Mouse (Mus musculus) heart, embryonic 10.5 days (tissue): ENCODE measurements around the gene Ppfibp1. TPM values are rescaled to one million over a fixed set of nuclear protein-coding genes. Genes with fewer than 3 reads are reported as not detected.

ENCODE experiments used
- DNase-seq: peaks from one replicate; pipeline ENCODE4 v3.0.0-alpha.2; 2017; ENCODE audit warnings: low spot score
- H3K27ac ChIP-seq: fragments of 300-500 bp; sonication (generic); 2 replicates; pipeline ENCODE4 v1.5.1; 2016; ENCODE audit warnings: mild to moderate bottlenecking
- H3K27me3 ChIP-seq: fragments of 300-500 bp; sonication (generic); 2 replicates; pipeline ENCODE4 v1.6.1; 2016; ENCODE audit warnings: mild to moderate bottlenecking; ENCODE audit not compliant: poor library complexity, insufficient read depth, severe bottlenecking
- H3K36me3 ChIP-seq: fragments of 300-500 bp; sonication (generic); 2 replicates; pipeline ENCODE4 v1.6.1; 2016; ENCODE audit warnings: mild to moderate bottlenecking, moderate library complexity
- H3K4me1 ChIP-seq: fragments of 300-500 bp; sonication (generic); 2 replicates; pipeline ENCODE4 v1.6.1; 2016; ENCODE audit warnings: mild to moderate bottlenecking
- H3K4me3 ChIP-seq: fragments of 300-500 bp; sonication (generic); 2 replicates; pipeline ENCODE4 v1.5.1; 2016; ENCODE audit warnings: mild to moderate bottlenecking, moderate library complexity
- H3K9me3 ChIP-seq: fragments of 300-500 bp; sonication (generic); 2 replicates; pipeline ENCODE4 v1.6.1; 2016; ENCODE audit warnings: mild to moderate bottlenecking, moderate library complexity
- WGBS: fragments of 180-500 bp; shearing (Covaris S2); methylation state at CpG from one replicate; pipeline ENCODE4 v1.1.7; 2016; 5-methylcytosine and 5-hydroxymethylcytosine counted together
- polyA plus RNA-seq: library from polyadenylated mRNA; unstranded; fragments of >200 nt; fragmentation: Nextera tagmentation; extraction: Ambion mirVana; gene quantifications from 2 replicates; pipeline ENCODE4 v1.2.1, GENCODE M21; 2016

Gene Ppfibp1
- polyA plus RNA-seq, 1 experiment from 2014 or later: 67.3 TPM

DNA sequence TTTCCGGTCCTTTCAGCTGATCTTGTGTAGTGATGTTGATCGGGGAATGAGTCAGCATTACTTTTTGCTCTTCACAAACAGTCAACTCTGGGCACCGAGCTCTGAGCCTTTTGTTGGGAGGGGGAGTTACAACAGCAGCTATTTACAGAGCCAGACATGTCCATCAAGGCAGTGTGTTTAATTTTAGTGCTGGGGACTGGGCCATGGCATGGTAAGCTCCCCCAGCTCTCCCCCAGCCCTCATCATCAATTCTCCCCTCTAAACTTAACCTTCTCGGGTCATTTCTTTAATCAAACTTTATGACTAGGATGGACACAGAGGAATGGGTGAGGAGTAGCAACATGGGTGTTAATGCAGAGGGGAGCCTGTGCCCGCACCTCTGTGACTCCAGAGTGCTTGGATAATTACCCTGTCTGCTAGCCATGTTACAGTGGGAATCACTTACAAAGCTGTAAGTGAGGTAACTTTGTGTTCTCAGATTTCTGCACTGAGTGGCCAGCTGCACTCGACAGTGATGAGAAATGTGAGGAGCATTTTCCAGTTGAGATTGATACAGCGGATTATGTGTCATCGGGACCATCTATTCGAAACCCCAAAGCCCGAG is 167.2 kb downstream of the Ppfibp1 start:
- 80% methylated on average over 10 of the region's 10 CpGs for WGBS
- Histone ChIP-seq H3K4me1 (peaks cover 9% of the 10 kb centered on the region; the same call in 1 of the 2 replicates), H3K9me3 (no peaks in the 10 kb centered on the region), H3K27me3 (no peaks in the 10 kb centered on the region), H3K27ac (no peak overlapping the region), H3K36me3 (peaks cover 90% of the 10 kb centered on the region), H3K4me3 (no peak overlapping the region)
- DNase-seq: no peak

DNA sequence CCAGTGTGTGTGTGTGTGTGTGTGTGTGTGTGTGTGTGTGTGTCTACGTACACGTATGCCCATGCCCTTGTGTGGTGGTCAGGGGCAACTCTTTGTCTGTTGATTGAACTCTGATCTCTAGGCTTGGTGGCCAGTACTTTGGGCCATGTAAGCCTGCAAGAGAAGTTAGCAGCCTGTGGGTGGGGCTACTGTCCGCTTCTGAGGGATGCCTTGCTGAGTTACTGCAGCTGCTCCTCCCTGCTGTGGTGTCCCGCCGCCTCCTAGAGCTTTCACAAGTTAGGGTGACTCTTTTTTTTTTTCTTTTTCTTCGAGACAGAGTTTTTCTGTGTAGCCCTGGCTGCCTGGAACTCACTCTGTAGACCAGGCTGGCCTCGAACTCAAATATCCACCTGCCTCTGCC is 171.0 kb downstream of the Ppfibp1 start:
- no peak for DNase-seq
- Histone ChIP-seq H3K4me3 (no peak overlapping the region), H3K4me1 (peaks cover 7% of the 10 kb centered on the region; the same call in 1 of the 2 replicates), H3K9me3 (no peaks in the 10 kb centered on the region), H3K27ac (no peak overlapping the region), H3K36me3 (peaks cover 85% of the 10 kb centered on the region), H3K27me3 (no peaks in the 10 kb centered on the region)
- WGBS: 60% methylated on average over 7 of the region's 7 CpGs

DNA sequence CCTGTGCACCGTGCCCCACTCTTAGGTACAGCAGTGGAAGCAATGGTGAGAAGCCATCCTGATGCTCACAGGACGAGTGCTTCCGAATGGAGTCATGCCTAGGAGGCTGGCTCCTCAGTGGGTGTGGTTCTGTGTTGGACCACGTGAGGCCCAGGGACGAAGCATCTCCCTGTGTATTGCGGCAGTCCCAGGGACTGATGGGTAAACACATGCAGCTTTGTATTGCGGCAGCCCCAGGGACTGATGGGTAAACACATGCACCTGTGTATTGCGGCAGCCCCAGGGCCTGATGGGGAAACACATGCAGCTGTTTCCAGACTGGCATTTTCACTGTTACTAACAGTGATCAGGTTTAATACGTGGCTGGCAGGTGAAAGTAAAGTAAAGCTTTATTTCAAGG is 173.3 kb downstream of the Ppfibp1 start:
- Histone ChIP-seq H3K36me3 (peaks cover 80% of the 10 kb centered on the region), H3K4me3 (no peak overlapping the region), H3K9me3 (no peaks in the 10 kb centered on the region), H3K27ac (no peak overlapping the region), H3K4me1 (no peaks in the 10 kb centered on the region), H3K27me3 (no peaks in the 10 kb centered on the region)
- 92% methylated on average over 9 of the region's 9 CpGs for WGBS
- no peak for DNase-seq

DNA sequence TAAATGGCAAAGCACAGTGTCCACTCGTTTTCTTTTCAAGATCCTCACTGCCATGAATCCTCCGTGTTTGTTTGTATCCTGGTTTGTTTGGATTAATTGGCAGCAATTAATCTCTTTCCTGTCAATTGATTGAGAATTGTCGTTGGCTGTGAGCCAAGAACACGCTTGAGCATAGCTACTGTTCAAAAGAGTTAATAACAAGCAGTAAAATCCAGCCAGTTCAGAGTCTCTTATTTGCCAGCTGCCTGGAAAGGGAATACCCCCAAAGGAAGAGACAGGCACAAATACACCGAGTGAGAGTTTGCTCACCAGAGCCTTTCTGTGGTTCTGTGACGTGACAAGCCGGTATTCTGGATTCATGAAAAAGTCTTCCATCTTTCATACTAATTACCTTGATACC is 173.7 kb downstream of the Ppfibp1 start:
- H3K27ac ChIP-seq: no peak overlapping the region
- no peaks in the 10 kb centered on the region for H3K4me1 ChIP-seq
- no peaks in the 10 kb centered on the region for H3K9me3 ChIP-seq
- 86% methylated on average over 7 of the region's 7 CpGs for WGBS
- H3K36me3 ChIP-seq: peaks cover 80% of the 10 kb centered on the region
- no peak overlapping the region for H3K4me3 ChIP-seq
- H3K27me3 ChIP-seq: no peaks in the 10 kb centered on the region
- no peak for DNase-seq

DNA sequence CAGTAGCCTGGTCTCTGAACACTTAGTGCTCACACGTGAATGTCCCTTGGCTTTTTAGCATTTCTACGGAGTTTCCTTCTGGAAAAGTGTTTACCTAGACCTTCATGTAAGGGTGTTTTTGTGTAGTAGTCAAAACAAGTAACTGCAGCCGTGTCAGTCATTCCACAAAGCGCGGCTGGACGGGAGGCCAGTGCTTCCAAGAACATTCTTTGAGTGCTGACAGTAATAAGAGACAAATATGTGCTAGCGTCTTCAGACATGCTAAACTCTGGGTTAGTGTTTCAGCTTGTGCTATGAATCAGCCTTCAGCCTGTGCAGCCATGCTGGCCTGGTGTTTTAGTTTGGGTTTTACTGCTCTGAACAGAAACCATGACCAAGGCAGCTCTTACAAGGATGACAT is 174.4 kb downstream of the Ppfibp1 start:
- no peaks in the 10 kb centered on the region for H3K27me3 ChIP-seq
- H3K4me3 ChIP-seq: no peak overlapping the region
- peaks cover 82% of the 10 kb centered on the region for H3K36me3 ChIP-seq
- no peak overlapping the region for H3K27ac ChIP-seq
- no peak for DNase-seq
- H3K4me1 ChIP-seq: no peaks in the 10 kb centered on the region
- WGBS: 90% methylated on average over 7 of the region's 7 CpGs
- no peaks in the 10 kb centered on the region for H3K9me3 ChIP-seq

DNA sequence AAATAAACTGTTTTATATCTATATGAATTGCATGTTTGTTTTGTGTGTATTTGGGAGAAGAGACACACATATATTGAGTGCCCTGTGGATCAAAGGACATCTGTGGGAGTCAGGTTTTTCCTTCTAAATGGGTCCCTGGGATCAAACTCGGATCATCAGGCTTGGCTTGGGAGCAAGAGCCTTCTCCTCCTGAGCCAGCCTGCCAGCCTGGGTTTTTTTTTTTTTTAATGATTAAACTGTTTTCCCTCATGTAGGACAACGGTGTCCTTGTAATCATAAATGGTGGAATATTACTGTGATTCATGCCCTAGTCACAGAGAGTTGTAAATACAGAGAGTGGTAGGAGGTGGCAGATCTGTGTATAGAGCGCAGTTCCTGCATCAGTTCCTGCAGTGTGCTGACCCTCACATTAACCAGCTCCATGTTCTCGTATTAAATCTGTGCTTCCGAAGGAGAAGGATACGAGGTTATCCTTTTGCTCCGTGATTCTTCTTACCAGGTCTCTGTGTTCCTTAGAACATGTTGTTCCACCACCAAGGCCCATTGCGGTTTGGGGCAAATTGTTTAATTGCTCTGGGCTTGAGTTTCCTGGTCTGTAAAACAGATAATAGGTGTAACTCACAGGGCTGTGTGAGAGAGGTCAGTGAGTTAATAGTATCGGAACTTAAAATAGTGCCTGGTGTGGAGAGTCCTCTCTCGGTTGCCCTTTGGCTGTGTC is 176.1 kb downstream of the Ppfibp1 start:
- DNase-seq: no peak
- H3K9me3 ChIP-seq: no peaks in the 10 kb centered on the region
- H3K27ac ChIP-seq: no peak overlapping the region
- no peaks in the 10 kb centered on the region for H3K4me1 ChIP-seq
- no peaks in the 10 kb centered on the region for H3K27me3 ChIP-seq
- no peak overlapping the region for H3K4me3 ChIP-seq
- WGBS: 87% methylated on average over 10 of the region's 10 CpGs
- peaks cover 76% of the 10 kb centered on the region for H3K36me3 ChIP-seq

DNA sequence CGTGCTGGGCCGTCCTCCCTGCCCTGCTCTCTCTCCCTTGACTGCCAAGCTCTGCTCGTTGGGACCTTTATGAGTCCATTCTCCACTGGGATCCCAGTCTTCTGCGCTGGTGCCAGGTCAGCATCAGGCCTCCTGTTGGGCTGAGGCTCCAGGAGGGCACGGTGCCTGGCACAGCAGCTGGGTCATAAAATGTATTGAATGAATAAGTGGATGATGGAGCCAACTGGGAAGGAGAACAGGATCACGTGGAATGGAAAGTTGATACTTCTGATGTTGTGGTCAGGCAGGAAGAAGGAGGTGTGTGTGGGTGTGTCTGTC is 176.6 kb downstream of the Ppfibp1 start:
- no peak for DNase-seq
- 90% methylated on average over 6 of the region's 6 CpGs for WGBS
- H3K36me3 ChIP-seq: peaks cover 72% of the 10 kb centered on the region

DNA sequence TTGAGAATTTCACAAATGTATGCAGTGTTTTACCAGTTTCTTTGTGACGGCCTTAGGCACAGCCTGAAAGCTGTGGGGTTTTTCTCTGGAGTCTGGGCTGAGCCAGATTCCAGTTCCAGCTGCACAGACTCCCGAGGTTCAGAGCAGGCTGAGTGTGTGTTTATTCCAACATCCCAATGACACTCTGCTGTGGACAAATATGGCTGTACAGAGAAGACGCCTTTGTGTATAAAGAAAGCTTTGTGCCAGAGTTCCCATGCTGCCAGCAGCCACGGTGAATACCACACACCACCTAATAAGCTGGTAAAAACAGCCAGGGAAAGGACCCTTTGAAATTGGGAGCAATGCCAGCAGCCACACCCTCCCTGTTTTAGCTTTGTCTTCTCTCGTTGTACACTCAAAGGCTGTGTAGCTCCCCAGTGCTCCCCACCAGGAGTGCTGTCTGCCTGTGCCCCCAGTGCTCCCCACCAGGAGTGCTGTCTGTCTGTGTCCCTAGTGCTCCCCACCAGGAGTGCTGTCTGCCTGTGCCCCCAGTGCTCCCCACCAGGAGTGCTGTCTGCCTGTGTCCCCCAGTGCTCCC is 187.6 kb downstream of the Ppfibp1 start:
- no peak for DNase-seq
- H3K9me3 ChIP-seq: no peaks in the 10 kb centered on the region
- peaks cover 38% of the 10 kb centered on the region for H3K36me3 ChIP-seq
- H3K4me1 ChIP-seq: no peaks in the 10 kb centered on the region
- 77% methylated on average over 5 of the region's 5 CpGs for WGBS
- H3K4me3 ChIP-seq: no peak overlapping the region
- no peaks in the 10 kb centered on the region for H3K27me3 ChIP-seq
- H3K27ac ChIP-seq: no peak overlapping the region

More for the DNA sequence above, 176.6 kb downstream of the Ppfibp1 start:
- Histone ChIP-seq H3K4me3 (no peak overlapping the region), H3K9me3 (no peaks in the 10 kb centered on the region), H3K4me1 (no peaks in the 10 kb centered on the region), H3K27me3 (no peaks in the 10 kb centered on the region), H3K27ac (no peak overlapping the region)

DNA sequence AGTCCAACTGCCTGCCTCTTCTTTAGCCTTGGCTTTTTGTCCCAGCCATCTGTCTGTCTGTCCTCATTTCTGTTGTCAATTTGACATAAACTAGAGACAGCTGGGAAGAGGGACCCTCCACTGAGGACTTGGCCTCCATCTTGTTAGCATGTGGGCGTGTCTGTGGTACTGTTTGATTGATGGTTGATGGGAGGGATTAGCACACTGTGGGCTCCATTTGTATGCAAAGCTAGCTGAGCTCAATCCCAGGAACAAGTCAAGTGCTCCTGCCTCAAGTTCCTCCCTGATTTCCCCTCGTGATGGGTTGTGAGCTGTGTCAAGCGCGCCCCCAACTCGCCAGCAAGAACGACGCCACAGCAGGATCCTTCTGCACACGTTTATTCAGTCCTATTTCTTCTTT is 188.6 kb downstream of the Ppfibp1 start:
- H3K27ac ChIP-seq: no peak overlapping the region
- no peaks in the 10 kb centered on the region for H3K9me3 ChIP-seq
- 76% methylated on average over 8 of the region's 8 CpGs for WGBS
- H3K36me3 ChIP-seq: peaks cover 28% of the 10 kb centered on the region
- H3K4me3 ChIP-seq: no peak overlapping the region
- DNase-seq: no peak
- H3K4me1 ChIP-seq: no peaks in the 10 kb centered on the region
- no peaks in the 10 kb centered on the region for H3K27me3 ChIP-seq

DNA sequence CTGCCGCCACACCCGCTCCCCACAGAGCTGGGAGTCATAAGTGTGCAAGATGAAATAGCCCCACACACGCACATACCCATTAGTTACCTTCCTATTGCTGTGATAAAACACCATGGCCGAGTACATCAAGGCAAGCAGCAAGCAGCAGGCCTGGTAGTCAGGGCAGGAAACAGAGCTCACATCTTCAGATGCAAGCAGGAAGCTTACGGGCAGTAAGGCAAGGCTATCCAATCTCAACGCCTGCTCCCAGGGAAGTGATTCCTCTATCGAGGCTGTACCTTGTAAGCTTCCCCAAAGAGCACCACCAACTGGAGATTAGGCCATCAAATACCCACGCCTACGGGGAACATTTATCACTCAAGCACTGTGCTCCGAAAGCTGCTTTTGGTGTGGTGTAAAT is 191.6 kb downstream of the Ppfibp1 start:
- no peak for DNase-seq
- H3K4me1 ChIP-seq: no peaks in the 10 kb centered on the region
- H3K36me3 ChIP-seq: peaks cover 14% of the 10 kb centered on the region
- no peaks in the 10 kb centered on the region for H3K9me3 ChIP-seq
- H3K27ac ChIP-seq: no peak overlapping the region
- H3K4me3 ChIP-seq: no peak overlapping the region
- 89% methylated on average over 10 of the region's 10 CpGs for WGBS
- H3K27me3 ChIP-seq: no peaks in the 10 kb centered on the region

Other genes starting within 250 kb of the Ppfibp1 start
- 123 and 129 TPM in 2 replicates for gene Med21, start 245.9 kb upstream of the Ppfibp1 start, polyA plus RNA-seq
- gene Tm7sf3, start 245.7 kb upstream of the Ppfibp1 start, polyA plus RNA-seq: 38.3 and 46.9 TPM in 2 replicates
- 31.7 and 40.6 TPM in 2 replicates for gene Stk38l, start 163.5 kb upstream of the Ppfibp1 start, polyA plus RNA-seq
- gene Arntl2, start 92.4 kb upstream of the Ppfibp1 start, polyA plus RNA-seq: 2.7 and 3.6 TPM in 2 replicates
- gene Smco2, start 38.4 kb upstream of the Ppfibp1 start, polyA plus RNA-seq: not detected in 2 replicates
- 0.22 and 0.33 TPM in 2 replicates for gene 1700034J05Rik, start 65.9 kb downstream of the Ppfibp1 start, polyA plus RNA-seq
- 1.4 TPM in 2 replicates for gene Rep15, start 144.1 kb downstream of the Ppfibp1 start, polyA plus RNA-seq
- 129 and 136 TPM in 2 replicates for gene Mrps35, start 154.3 kb downstream of the Ppfibp1 start, polyA plus RNA-seq
- gene Mansc4, start 198.5 kb downstream of the Ppfibp1 start, polyA plus RNA-seq: 0.59 TPM in 1 of 2 replicates, not detected in the other
- gene Klhl42, start 202.9 kb downstream of the Ppfibp1 start, polyA plus RNA-seq: 5.2 and 5.7 TPM in 2 replicates